Mouse (Mus musculus) erythroblast, embryonic 14.5 days (primary cell): Measurements from ENCODE around the gene Prl2c3. TPM values are rescaled to one million over a fixed set of nuclear protein-coding genes. Genes with fewer than 3 reads are reported as not detected.

Experiments used
- polyA plus RNA-seq: library from polyadenylated mRNA; stranded (reverse); fragments of >175 nt; gene quantifications from 2 replicates; pipeline ENCODE4 v1.2.3, GENCODE M21; 2012

The Prl2c3 gene
- polyA plus RNA-seq, 1 experiment: not detected

Other genes starting within 250 kb of the Prl2c3 start
- not detected in 2 replicates for gene Ero1lb, start 234.2 kb downstream of the Prl2c3 start, polyA plus RNA-seq
- not detected in 2 replicates for gene Prl2c2, start 205.3 kb upstream of the Prl2c3 start, polyA plus RNA-seq